Mouse (Mus musculus) hindbrain, embryonic 13.5 days (tissue): Measurements from ENCODE around the gene Prkcq. TPM values are rescaled to one million over a fixed set of nuclear protein-coding genes. Genes with fewer than 3 reads are reported as not detected.
A peak's percentile ranks its signal among the peaks of the same experiment; 100 is the strongest.

ENCODE experiments used
- ATAC-seq: fragments of 200-750 bp; cut with Nextera tagmentation; 2 replicates; pipeline ENCODE4 v1.8.0; 2017; ENCODE audit warnings: moderate TSS enrichment; ENCODE audit not compliant: low FRiP score
- H3K27ac ChIP-seq: fragments of 300-500 bp; sonication (generic); 2 replicates; pipeline ENCODE4 v1.5.1; 2015; ENCODE audit warnings: inconsistent platforms, mild to moderate bottlenecking, moderate library complexity
- H3K27me3 ChIP-seq: fragments of 300-500 bp; sonication (generic); 2 replicates; pipeline ENCODE4 v1.6.1; 2015; ENCODE audit warnings: mild to moderate bottlenecking, inconsistent platforms
- H3K36me3 ChIP-seq: fragments of 300-500 bp; sonication (generic); 2 replicates; pipeline ENCODE4 v1.6.1; 2015; ENCODE audit warnings: mild to moderate bottlenecking, inconsistent platforms
- H3K4me1 ChIP-seq: fragments of 300-500 bp; sonication (generic); replicated peaks from 2 replicates; pipeline ENCODE4 v1.6.1; 2015; ENCODE audit warnings: inconsistent platforms
- H3K4me2 ChIP-seq: fragments of 300-500 bp; sonication (generic); 2 replicates; pipeline ENCODE4 v1.6.1; 2015; ENCODE audit warnings: inconsistent platforms, mild to moderate bottlenecking, moderate library complexity
- H3K4me3 ChIP-seq: fragments of 300-500 bp; sonication (generic); 2 replicates; pipeline ENCODE4 v1.5.1; 2015; ENCODE audit warnings: mild to moderate bottlenecking, inconsistent platforms
- H3K9ac ChIP-seq: fragments of 300-500 bp; sonication (generic); 2 replicates; pipeline ENCODE4 v1.6.1; 2015; ENCODE audit warnings: mild to moderate bottlenecking, inconsistent platforms
- H3K9me3 ChIP-seq: fragments of 300-500 bp; sonication (generic); 2 replicates; pipeline ENCODE4 v1.6.1; 2016; ENCODE audit warnings: inconsistent platforms
- WGBS: fragments of 180-500 bp; shearing (Covaris S2); methylation state at CpG from one replicate; pipeline ENCODE4 v1.1.7; 2015; 5-methylcytosine and 5-hydroxymethylcytosine counted together
- polyA plus RNA-seq: library from polyadenylated mRNA; unstranded; fragments of >200 nt; fragmentation: Nextera tagmentation; extraction: Ambion mirVana; gene quantifications from 2 replicates; pipeline ENCODE4 v1.2.1, GENCODE M21; 2015

Gene Prkcq
- 6.6 and 7.2 TPM in 2 replicates for polyA plus RNA-seq

DNA sequence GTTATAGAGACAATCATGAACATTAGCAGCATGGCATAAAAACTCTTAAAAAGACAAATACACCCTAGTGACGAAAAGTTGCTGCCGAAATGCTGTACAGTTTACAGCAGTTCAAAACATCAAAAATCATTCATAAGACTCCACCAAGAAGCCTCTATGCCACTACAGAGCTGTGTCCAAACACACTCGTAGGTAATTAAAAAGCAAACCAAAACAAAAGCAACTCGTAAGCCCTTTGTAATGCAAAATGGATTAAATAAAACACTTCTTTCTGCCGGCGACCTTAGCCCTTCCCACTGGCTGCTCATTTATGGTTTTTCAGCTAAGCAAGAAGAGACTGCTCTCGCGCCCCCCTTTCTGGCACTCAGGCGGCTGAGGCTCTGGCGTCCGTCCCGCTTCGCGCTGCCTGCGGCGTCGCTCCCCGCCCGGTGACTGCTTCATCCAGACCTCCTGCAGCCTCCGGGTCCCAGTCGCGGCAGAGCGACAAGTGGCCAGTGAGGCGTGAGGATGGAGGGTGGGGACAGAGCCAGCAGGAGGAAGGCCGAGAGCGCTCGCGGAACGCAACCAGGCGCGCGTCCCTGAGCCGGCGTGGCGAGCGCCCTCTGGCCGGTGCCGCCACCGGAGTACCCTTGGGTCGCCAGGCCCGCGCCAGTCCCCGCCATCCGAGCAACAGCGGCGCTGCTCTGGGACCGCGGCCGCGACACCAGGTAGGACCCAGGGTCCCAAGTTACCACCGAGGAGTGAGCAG lies at the start of gene Prkcq:
Gene Prkcq (plus strand): TSS at position 355 of the 748 bp plus-strand sequence.
- peak within 1 kb of the TSS; percentile 59 for H3K4me3 ChIP-seq
- no peaks in the 10 kb centered on the region for H3K36me3 ChIP-seq
- 0 out of 2 replicates have a peak, but pooled peaks cover 10% of the 10 kb centered on the region for H3K27me3 ChIP-seq
- peak; percentile 90 for ATAC-seq
- peaks cover 22% of the 10 kb centered on the region for H3K4me1 ChIP-seq
- H3K9ac ChIP-seq: peak within 1 kb of the TSS; percentile 78
- WGBS: 3% methylated on average over 51 of the region's 51 CpGs
- peak within 1 kb of the TSS; percentile 91 for H3K4me2 ChIP-seq
- H3K27ac ChIP-seq: peak within 1 kb of the TSS; percentile 35; the same call in 1 of the 2 replicates
- no peaks in the 10 kb centered on the region for H3K9me3 ChIP-seq

DNA sequence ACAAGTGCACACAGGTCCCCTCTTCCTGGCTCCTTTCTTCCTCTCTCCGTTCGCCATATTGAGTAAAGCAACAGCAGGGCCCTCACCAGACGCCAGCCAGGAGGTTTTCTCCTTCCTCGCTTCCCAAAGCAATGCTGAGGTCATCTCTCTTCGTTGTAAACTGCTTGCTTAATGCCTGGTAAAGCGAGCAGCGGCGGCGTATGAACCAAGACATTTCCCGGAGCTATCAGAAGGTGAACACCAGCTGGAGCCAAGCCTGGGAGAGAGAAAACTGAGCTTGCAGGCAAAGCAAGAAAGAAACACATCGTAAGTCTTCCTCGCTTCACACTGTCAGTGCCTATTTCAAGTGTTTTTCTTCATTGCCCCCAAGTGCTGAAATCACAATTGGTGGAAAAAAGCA lies 41.0 kb upstream of the Prkcq start:
- ATAC-seq: no peak
- no peaks in the 10 kb centered on the region for H3K36me3 ChIP-seq
- H3K4me3 ChIP-seq: no peak overlapping the region
- no peak overlapping the region for H3K4me2 ChIP-seq
- 94% methylated on average over 12 of the region's 12 CpGs for WGBS
- no peaks in the 10 kb centered on the region for H3K4me1 ChIP-seq
- H3K27ac ChIP-seq: no peak overlapping the region
- no peak overlapping the region for H3K9ac ChIP-seq
- no peaks in the 10 kb centered on the region for H3K9me3 ChIP-seq
- no peaks in the 10 kb centered on the region for H3K27me3 ChIP-seq

DNA sequence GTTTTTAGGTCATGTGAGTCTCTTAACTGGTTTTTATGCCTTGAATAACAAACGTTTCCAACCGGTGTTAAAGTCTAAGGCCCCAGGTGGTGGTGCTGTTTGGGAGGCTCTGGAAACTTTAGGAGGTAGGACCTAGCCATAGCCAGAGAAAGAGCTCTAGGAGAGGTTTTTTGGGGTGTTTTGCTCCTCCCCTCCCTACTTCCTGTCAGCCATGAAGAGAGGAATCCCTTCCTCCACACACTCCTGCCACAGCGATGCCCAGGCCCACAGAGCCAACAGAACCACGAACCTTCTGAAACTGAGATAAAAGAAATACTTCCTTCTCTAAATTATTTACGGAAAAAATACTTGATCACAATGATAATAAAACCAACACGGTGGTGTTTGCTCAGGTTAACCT lies 36.2 kb upstream of the Prkcq start:
- H3K9me3 ChIP-seq: no peaks in the 10 kb centered on the region
- H3K36me3 ChIP-seq: no peaks in the 10 kb centered on the region
- H3K4me2 ChIP-seq: no peak overlapping the region
- H3K27ac ChIP-seq: no peak overlapping the region
- no peak overlapping the region for H3K9ac ChIP-seq
- ATAC-seq: no peak
- WGBS: 84% methylated on average over 6 of the region's 6 CpGs
- no peak overlapping the region for H3K4me3 ChIP-seq
- no peaks in the 10 kb centered on the region for H3K4me1 ChIP-seq
- no peaks in the 10 kb centered on the region for H3K27me3 ChIP-seq

DNA sequence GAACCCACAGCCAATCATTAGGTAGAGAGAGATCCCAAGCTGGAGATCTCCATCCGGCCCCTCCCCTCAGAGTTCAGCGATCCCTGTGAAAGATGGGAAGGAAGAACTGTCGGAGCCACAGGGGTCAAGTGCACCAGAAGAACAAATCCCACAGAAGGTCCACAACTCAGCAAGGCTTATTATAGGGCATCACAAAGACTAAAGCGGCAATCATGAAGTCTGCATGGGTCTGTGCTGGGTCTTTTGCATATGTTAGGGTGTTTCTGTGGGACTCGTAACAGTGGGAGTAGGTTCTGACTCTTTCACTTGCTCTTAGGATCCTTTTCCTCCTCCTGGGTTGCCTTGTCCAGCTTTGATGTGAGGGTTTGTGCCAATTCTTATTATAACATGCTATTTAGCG lies 33.8 kb upstream of the Prkcq start:
- ATAC-seq: no peak
- no peaks in the 10 kb centered on the region for H3K27me3 ChIP-seq

DNA sequence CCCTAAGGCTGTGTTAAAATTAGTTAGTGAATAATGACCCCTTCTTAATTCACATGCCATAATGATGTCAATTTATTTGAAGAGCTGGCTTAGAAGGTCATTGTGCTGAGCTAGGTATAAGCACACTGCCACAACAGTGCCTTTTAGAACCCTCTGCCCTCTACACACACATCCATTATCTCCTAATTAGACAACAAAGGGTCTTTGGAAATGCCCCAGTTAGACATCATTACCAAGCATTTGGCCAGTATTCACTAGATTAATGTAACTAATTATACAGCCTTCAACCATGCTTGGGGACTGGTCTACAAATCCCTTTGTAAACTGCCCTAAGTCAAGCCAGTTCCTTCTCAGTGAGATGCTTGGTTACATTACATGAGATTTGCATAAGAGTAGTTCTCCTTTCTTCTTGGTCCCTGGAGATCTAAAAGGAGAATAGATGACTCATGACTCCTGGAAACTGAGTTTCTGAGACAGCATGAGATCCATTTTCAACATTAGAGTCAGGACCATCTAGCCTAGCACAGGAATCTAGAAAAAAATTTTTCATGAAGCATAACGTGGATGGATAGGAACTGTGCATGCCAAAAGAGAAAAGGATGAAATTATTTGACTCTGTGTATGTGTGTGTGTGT lies 32.3 kb upstream of the Prkcq start:
- no peaks in the 10 kb centered on the region for H3K4me1 ChIP-seq
- no peaks in the 10 kb centered on the region for H3K9me3 ChIP-seq
- no peak overlapping the region for H3K9ac ChIP-seq
- no peaks in the 10 kb centered on the region for H3K27me3 ChIP-seq
- H3K36me3 ChIP-seq: no peaks in the 10 kb centered on the region
- no peak overlapping the region for H3K4me2 ChIP-seq
- no peak overlapping the region for H3K4me3 ChIP-seq
- 77% methylated on average over 1 of the region's 1 CpGs for WGBS
- ATAC-seq: peak; percentile 54; the same call in 1 of the 2 replicates
- no peak overlapping the region for H3K27ac ChIP-seq

More for the DNA sequence above, 33.8 kb upstream of the Prkcq start:
- no peak overlapping the region for H3K4me2 ChIP-seq
- no peaks in the 10 kb centered on the region for H3K9me3 ChIP-seq
- no peak overlapping the region for H3K4me3 ChIP-seq
- H3K36me3 ChIP-seq: no peaks in the 10 kb centered on the region
- H3K27ac ChIP-seq: no peak overlapping the region
- no peak overlapping the region for H3K9ac ChIP-seq
- no peaks in the 10 kb centered on the region for H3K4me1 ChIP-seq
- 90% methylated on average over 6 of the region's 6 CpGs for WGBS

DNA sequence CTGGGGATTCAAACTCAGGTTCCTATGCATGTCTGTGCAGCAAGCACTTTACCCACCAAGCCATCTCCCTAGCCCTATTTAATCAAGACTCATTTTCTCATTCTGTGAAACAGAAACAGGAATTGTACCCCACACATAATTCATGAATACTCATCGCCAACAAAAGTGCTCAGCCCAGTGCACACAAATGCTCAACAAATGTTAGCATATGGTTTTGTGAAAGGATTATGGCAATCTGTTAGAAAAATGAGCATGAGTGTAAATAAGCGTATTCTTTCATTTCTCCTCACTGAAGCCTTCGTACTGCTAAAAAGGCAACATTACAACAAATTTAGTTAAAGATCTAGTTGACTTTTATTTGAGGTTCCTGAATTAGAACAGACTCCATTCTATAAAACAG lies 31.5 kb upstream of the Prkcq start:
- ATAC-seq: no peak
- Histone ChIP-seq H3K27me3 (no peaks in the 10 kb centered on the region), H3K9me3 (no peaks in the 10 kb centered on the region), H3K9ac (no peak overlapping the region), H3K4me2 (no peak overlapping the region), H3K36me3 (no peaks in the 10 kb centered on the region), H3K4me1 (no peaks in the 10 kb centered on the region), H3K27ac (no peak overlapping the region), H3K4me3 (no peak overlapping the region)
- WGBS: 91% methylated on average over 3 of the region's 3 CpGs

DNA sequence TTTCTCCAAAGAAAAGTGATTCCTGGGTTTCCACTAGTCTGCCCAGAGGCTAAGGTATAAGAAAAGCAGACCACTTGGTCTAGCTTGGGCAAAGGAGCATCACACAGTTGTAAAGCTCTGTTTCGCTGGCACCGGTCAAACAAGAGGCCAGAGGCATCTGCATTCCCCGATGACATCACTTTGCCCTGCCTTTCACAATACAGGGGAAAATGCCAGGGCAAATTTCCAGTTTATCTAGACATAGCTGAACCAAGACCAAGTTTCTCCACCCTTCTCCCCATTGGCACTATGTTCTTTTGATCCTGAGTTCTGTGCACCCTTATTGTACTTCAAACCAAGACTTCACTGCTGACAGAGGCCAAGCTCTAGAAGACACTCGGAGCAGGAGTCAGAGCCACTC lies 22.8 kb upstream of the Prkcq start:
- Histone ChIP-seq H3K36me3 (no peaks in the 10 kb centered on the region), H3K4me1 (no peaks in the 10 kb centered on the region), H3K27me3 (no peaks in the 10 kb centered on the region), H3K9ac (no peak overlapping the region), H3K4me3 (no peak overlapping the region), H3K9me3 (no peaks in the 10 kb centered on the region), H3K4me2 (no peak overlapping the region), H3K27ac (no peak overlapping the region)
- WGBS: 91% methylated on average over 4 of the region's 4 CpGs
- no peak for ATAC-seq

DNA sequence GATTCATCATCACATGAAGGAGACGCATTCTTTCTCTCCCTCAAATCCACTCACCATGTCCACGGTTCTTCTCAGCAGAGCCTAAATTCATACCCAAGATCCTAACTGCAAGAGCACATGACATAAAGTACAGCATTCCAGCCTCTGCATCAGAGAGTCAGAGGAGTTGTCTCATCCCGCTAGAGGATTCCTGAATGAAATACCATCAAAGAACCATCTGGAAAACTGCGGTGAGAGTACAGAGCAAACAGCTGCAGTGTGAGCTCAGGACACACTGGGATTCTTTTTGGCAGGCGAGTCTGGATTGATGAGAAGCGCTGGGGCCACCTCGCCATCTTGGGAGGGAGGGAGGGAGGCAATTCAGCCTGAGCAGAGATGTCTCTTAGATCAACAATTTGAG lies 20.9 kb upstream of the Prkcq start:
- no peak for ATAC-seq
- Histone ChIP-seq H3K9ac (no peak overlapping the region), H3K4me3 (no peak overlapping the region), H3K27ac (no peak overlapping the region), H3K9me3 (no peaks in the 10 kb centered on the region), H3K4me2 (no peak overlapping the region), H3K36me3 (no peaks in the 10 kb centered on the region), H3K4me1 (no peaks in the 10 kb centered on the region), H3K27me3 (no peaks in the 10 kb centered on the region)
- WGBS: 82% methylated on average over 7 of the region's 7 CpGs

DNA sequence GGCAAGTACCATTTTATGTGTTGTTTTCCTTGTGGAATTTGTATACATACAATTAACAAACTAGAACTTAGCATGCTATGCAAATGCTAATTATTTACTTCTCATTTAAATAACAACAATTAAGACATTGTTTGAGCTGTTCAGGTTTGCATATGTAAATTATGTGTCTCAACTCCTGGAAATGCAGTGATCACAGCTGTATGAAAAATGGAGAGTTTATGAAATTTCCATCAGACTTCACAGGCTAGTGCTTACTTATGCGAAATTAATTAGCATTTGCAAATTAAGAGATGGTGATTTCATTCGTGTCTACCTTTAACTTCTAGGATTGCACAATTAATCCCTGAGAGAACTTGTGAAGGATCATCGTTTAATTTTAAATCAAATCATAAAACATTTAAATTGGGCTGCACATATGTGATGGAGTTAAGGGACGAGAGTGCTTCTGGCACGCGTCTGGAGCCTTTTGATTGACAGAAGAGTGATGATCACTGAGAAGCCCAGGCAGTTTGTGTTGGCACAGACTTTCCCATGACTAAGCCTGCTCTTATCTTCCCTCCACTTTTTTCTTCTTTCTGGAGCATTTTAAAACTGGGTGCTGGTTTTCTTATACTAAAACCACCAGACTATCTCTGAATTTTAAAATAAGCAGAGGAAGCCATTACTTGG lies 20.1 kb upstream of the Prkcq start:
- no peaks in the 10 kb centered on the region for H3K4me1 ChIP-seq
- WGBS: 70% methylated on average over 6 of the region's 6 CpGs
- no peak overlapping the region for H3K27ac ChIP-seq
- H3K4me3 ChIP-seq: no peak overlapping the region
- H3K4me2 ChIP-seq: no peak overlapping the region
- ATAC-seq: no peak
- H3K9me3 ChIP-seq: no peaks in the 10 kb centered on the region
- H3K9ac ChIP-seq: no peak overlapping the region
- no peaks in the 10 kb centered on the region for H3K27me3 ChIP-seq
- H3K36me3 ChIP-seq: no peaks in the 10 kb centered on the region

DNA sequence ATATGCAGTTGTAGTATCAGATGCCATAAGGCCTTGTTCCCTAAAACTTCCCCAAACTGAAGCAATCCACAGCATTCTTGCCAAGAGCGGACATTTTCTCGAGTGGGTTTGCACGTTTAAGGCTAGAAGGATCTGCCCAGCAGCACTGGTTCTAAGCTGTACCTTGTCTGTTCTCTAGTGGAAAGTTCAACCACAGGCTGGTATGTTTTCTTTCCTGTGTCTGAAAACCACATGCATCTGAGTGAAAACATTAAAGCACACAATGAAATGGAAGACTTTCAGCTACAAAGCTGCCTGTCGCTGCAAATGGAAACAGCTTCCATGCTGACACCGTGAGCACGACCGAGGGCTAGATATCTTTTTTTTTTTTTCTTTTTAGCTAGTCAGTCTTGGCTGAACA lies 12.3 kb upstream of the Prkcq start:
- WGBS: 90% methylated on average over 7 of the region's 7 CpGs
- H3K36me3 ChIP-seq: no peaks in the 10 kb centered on the region
- no peak overlapping the region for H3K4me2 ChIP-seq
- no peaks in the 10 kb centered on the region for H3K27me3 ChIP-seq
- H3K4me3 ChIP-seq: no peak overlapping the region
- no peak for ATAC-seq
- no peak overlapping the region for H3K9ac ChIP-seq
- no peak overlapping the region for H3K27ac ChIP-seq
- H3K9me3 ChIP-seq: no peaks in the 10 kb centered on the region
- H3K4me1 ChIP-seq: no peaks in the 10 kb centered on the region

DNA sequence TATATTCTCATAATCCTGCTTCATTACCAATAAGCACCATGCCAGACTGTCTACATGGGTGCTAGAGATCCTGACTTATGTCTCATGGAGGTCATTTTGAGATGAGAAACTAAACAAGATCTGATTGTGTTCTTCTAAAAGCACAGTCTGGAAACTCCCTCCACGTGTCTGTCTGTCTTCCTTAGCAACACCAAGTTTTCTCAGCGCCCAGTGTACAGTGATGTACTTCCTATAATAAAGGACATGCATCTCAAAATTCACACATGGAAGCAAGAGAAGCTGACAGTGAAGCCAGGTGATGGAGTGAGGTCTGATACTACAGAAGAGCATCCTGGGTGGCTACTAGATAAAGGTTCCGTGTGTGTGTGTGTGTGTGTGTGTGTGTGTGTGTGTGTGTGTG lies 11.2 kb upstream of the Prkcq start:
- Histone ChIP-seq H3K4me3 (no peak overlapping the region), H3K27ac (no peak overlapping the region), H3K27me3 (no peaks in the 10 kb centered on the region), H3K4me2 (no peak overlapping the region), H3K4me1 (no peaks in the 10 kb centered on the region), H3K9me3 (no peaks in the 10 kb centered on the region), H3K9ac (no peak overlapping the region), H3K36me3 (no peaks in the 10 kb centered on the region)
- ATAC-seq: no peak
- 85% methylated on average over 3 of the region's 3 CpGs for WGBS

DNA sequence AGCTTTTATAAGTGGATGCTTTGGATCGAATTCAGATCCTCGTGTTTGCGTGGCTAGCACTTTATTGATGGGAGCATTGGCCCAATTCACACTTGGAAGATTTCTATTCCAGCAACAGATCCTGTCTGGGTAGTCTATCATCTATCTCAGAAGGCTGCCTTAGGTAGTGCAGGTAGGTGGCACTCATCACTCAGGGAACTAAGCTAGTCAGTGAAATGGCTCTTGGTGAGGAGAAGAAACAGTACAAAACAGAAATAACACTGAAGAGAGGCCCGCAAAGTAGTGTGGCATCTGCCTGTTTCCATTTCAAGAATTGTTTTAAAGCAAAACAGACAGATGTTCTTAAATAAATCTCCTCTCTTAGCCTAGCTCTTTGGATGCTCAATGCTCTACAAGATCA lies 10.6 kb upstream of the Prkcq start:
- Histone ChIP-seq H3K9me3 (no peaks in the 10 kb centered on the region), H3K4me2 (no peak overlapping the region), H3K4me1 (no peaks in the 10 kb centered on the region), H3K9ac (no peak overlapping the region), H3K4me3 (no peak overlapping the region), H3K27me3 (no peaks in the 10 kb centered on the region), H3K27ac (no peak overlapping the region), H3K36me3 (no peaks in the 10 kb centered on the region)
- no peak for ATAC-seq
- 90% methylated on average over 4 of the region's 4 CpGs for WGBS
